Mouse (Mus musculus) CH12.LX (cell line): Measurements from ENCODE around the gene Nebl. TPM values are rescaled to one million over a fixed set of nuclear protein-coding genes. Genes with fewer than 3 reads are reported as not detected.

Experiments used
- DNase-seq: peaks from one replicate; pipeline ENCODE4 v3.0.0-alpha.2; 2013; ENCODE audit errors: extremely low read depth
- H3K27ac ChIP-seq: 2 replicates; pipeline ENCODE4 v1.5.1; 2012; ENCODE audit warnings: low read depth, mild to moderate bottlenecking, control low read depth, moderate library complexity; ENCODE audit not compliant: insufficient read depth
- H3K27me3 ChIP-seq: replicated peaks from 2 replicates; pipeline ENCODE3; 2012; ENCODE audit warnings: inconsistent platforms
- H3K36me3 ChIP-seq, 2 experiments: replicated peaks in 1 of 2; 2 replicates each; pipeline versions ENCODE3 to v1.6.1; 2012; ENCODE audit warnings: inconsistent platforms in 1 of 2, low read length in 1 of 2, mild to moderate bottlenecking in 1 of 2, mixed read lengths in 1 of 2, moderate library complexity in 1 of 2; ENCODE audit not compliant: control insufficient read depth in 1 of 2, insufficient read depth in 1 of 2
- H3K4me1 ChIP-seq, 2 experiments: 2 replicates each; pipeline ENCODE4 v1.6.1; 2012; ENCODE audit warnings: inconsistent platforms in 1 of 2, moderate library complexity in 1 of 2; ENCODE audit not compliant: insufficient read depth in 2 of 2, control insufficient read depth in 1 of 2
- H3K4me2 ChIP-seq: 2 replicates; pipeline ENCODE4 v1.6.1; 2012; ENCODE audit warnings: low read depth, mild to moderate bottlenecking, control low read depth; ENCODE audit not compliant: poor library complexity, insufficient read depth, severe bottlenecking
- H3K4me3 ChIP-seq, 3 experiments: fragments of 150-350 bp in 1 of 3; sonication (generic) in 1 of 3; replicated peaks in 1 of 3; 2 replicates each; pipeline versions ENCODE3 to v1.5.1; 2011 to 2012; ENCODE audit warnings: low read depth in 2 of 3, low read length in 2 of 3, mild to moderate bottlenecking in 2 of 3, moderate library complexity in 2 of 3, control low read depth in 1 of 3, improper control_type of control experiment in 1 of 3, inconsistent platforms in 1 of 3, mixed read lengths in 1 of 3; ENCODE audit not compliant: poor library complexity in 1 of 3
- H3K79me2 ChIP-seq: replicated peaks from 2 replicates; pipeline ENCODE4 v1.6.1; 2012; ENCODE audit warnings: mild to moderate bottlenecking, moderate library complexity; ENCODE audit not compliant: control insufficient read depth, poor library complexity, insufficient read depth, severe bottlenecking; ENCODE audit errors: extremely low read depth
- H3K9ac ChIP-seq: 2 replicates; pipeline ENCODE4 v1.6.1; 2012; ENCODE audit warnings: low read depth, mild to moderate bottlenecking, control low read depth, moderate library complexity; ENCODE audit not compliant: insufficient read depth
- H3K9me3 ChIP-seq: replicated peaks from 2 replicates; pipeline ENCODE3; 2012; ENCODE audit warnings: low read length, inconsistent platforms, mixed read lengths
- BHLHE40 ChIP-seq: IDR thresholded peaks from 2 replicates; pipeline ENCODE4 v1.6.1; 2011; ENCODE audit warnings: mild to moderate bottlenecking, low read depth, low read length, improper control_type of control experiment
- CHD2 ChIP-seq: IDR thresholded peaks from 2 replicates; pipeline ENCODE4 v1.6.1; 2011; ENCODE audit warnings: low read length, improper control_type of control experiment
- CTCF ChIP-seq, 2 experiments: IDR thresholded peaks in 1 of 2; conservative IDR thresholded peaks in 1 of 2; 2 replicates each; pipeline ENCODE4 v1.5.1; 2011 to 2012; ENCODE audit warnings: low read depth in 2 of 2, low read length in 2 of 2, improper control_type of control experiment in 1 of 2, inconsistent platforms in 1 of 2, mild to moderate bottlenecking in 1 of 2, moderate library complexity in 1 of 2
- ELF1 ChIP-seq: IDR thresholded peaks from 2 replicates; pipeline ENCODE4 v1.6.1; 2014; ENCODE audit warnings: low read depth, mild to moderate bottlenecking, inconsistent platforms, low read length, improper control_type of control experiment
- EP300 ChIP-seq: IDR thresholded peaks from 2 replicates; pipeline ENCODE4 v1.6.1; 2011; ENCODE audit warnings: low read length, improper control_type of control experiment
- GABPA ChIP-seq: IDR thresholded peaks from 2 replicates; pipeline ENCODE4 v1.6.1; 2012; ENCODE audit warnings: low read depth, low read length, improper control_type of control experiment, inconsistent platforms; ENCODE audit not compliant: insufficient replicate concordance
- KAT2A ChIP-seq: IDR thresholded peaks from 2 replicates; pipeline ENCODE4 v1.6.1; 2012; ENCODE audit warnings: low read length, improper control_type of control experiment, inconsistent platforms; ENCODE audit not compliant: insufficient replicate concordance
- MAFK ChIP-seq: IDR thresholded peaks from 2 replicates; pipeline ENCODE4 v1.6.1; 2011; ENCODE audit warnings: low read length, improper control_type of control experiment; ENCODE audit not compliant: insufficient replicate concordance
- MXI1 ChIP-seq: IDR thresholded peaks from 2 replicates; pipeline ENCODE4 v1.6.1; 2011; ENCODE audit warnings: mild to moderate bottlenecking, low read depth, low read length, improper control_type of control experiment
- MYC ChIP-seq: IDR thresholded peaks from 2 replicates; pipeline ENCODE4 v1.6.1; 2011; ENCODE audit warnings: low read depth, mild to moderate bottlenecking, improper control_type of control experiment, low read length
- POLR2A ChIP-seq: IDR thresholded peaks from 2 replicates; pipeline ENCODE4 v1.6.1; 2011; ENCODE audit warnings: low read depth, mild to moderate bottlenecking, improper control_type of control experiment, low read length
- POLR2AphosphoS2 ChIP-seq: IDR thresholded peaks from 2 replicates; pipeline ENCODE4 v1.6.1; 2011; ENCODE audit warnings: low read depth, low read length, improper control_type of control experiment
- RCOR1 ChIP-seq: conservative IDR thresholded peaks from 2 replicates; pipeline ENCODE4 v1.6.1; 2012; ENCODE audit warnings: low read depth, mild to moderate bottlenecking, inconsistent platforms, low read length, improper control_type of control experiment
- TBP ChIP-seq: conservative IDR thresholded peaks from 2 replicates; pipeline ENCODE4 v1.6.1; 2011; ENCODE audit warnings: low read depth, low read length, improper control_type of control experiment
- TCF12 ChIP-seq: IDR thresholded peaks from 2 replicates; pipeline ENCODE4 v1.6.1; 2014; ENCODE audit warnings: low read depth, mild to moderate bottlenecking, inconsistent platforms, low read length, improper control_type of control experiment
- ZC3H11A ChIP-seq: IDR thresholded peaks from 2 replicates; pipeline ENCODE4 v1.6.1; 2012; ENCODE audit warnings: low read depth, mild to moderate bottlenecking, inconsistent platforms, low read length, improper control_type of control experiment
- ZKSCAN1 ChIP-seq: IDR thresholded peaks from 2 replicates; pipeline ENCODE4 v1.6.1; 2012; ENCODE audit warnings: low read depth, inconsistent platforms, low read length, improper control_type of control experiment, borderline replicate concordance
- dilution Hi-C: fragments of 300-500 bp; cut with MboI; formaldehyde crosslinking; loops from 2 replicates; pipeline ENCODE4 v1.14.3; 2020; ENCODE audit warnings: low sequenced_read_pairs; ENCODE audit not compliant: extremely low pct_unique_long_range_greater_than_20kb, extremely low pct_ligation_motif_present
- in situ Hi-C: fragments of 300-500 bp; cut with MboI; formaldehyde crosslinking; loops from 3 replicates; pipeline ENCODE4 v1.14.3; 2019; ENCODE audit warnings: low sequenced_read_pairs, low pct_ligation_motif_present, low pct_unique_long_range_greater_than_20kb, mixed read lengths
- polyA plus RNA-seq: library from polyadenylated mRNA; unstranded; fragments of >175 nt; gene quantifications from 2 replicates; pipeline ENCODE4 v1.2.1, GENCODE M21; 2012; ENCODE audit warnings: low read depth; ENCODE audit not compliant: insufficient read length
- total RNA-seq, 2 experiments: library from RNA; depleted of rRNA; stranded (reverse); fragments of 300-350 nt in 1 of 2; fragments of >200 nt in 1 of 2; gene quantifications; 2 replicates each; pipeline ENCODE4 v1.2.3; 2012 to 2014

Nebl gene
- total and polyA plus RNA-seq, 3 experiments: 12.6 to 113 (median 46.4) TPM

GRCm38 (mm10) chr2:17382227-17382626 lies 349.0 kb downstream of the Nebl start:
- Histone ChIP-seq H3K36me3 (peaks cover 0 to 29% of the 10 kb centered on the region in 2 experiments), H3K9ac (no peak overlapping the region)
- in situ Hi-C loops: loop anchor here (25.0 kb wide), 1 partner anchor 170 kb away; no protein-coding TSS in a partner anchor
- TF ChIP-seq MAFK: no peak
- no peak for TF ChIP-seq MYC
- no peak for TF ChIP-seq CTCF (conservative IDR thresholded peaks at IDR 0.05 in 1 of 2, IDR thresholded peaks at IDR 0.05 in 1 of 2; ENCODE audit: low read depth in 2 of 2, low read length in 2 of 2)
- TF ChIP-seq TBP: no peak
- TF ChIP-seq GABPA: no peak
- no peak for TF ChIP-seq ZC3H11A
- no peak for TF ChIP-seq ZKSCAN1
- TF ChIP-seq TCF12: no peak
- no peak for TF ChIP-seq BHLHE40
- TF ChIP-seq KAT2A: no peak
- no peak for TF ChIP-seq POLR2AphosphoS2
- TF ChIP-seq RCOR1: no peak
- no peak for TF ChIP-seq POLR2A
- no peak for TF ChIP-seq ELF1
- TF ChIP-seq, all 38 proteins: peak for 0
- peaks cover 0 to 11% of the 10 kb centered on the region in 2 experiments; a peak in 1 of 4 replicates for H3K4me1 ChIP-seq
- dilution Hi-C loops: no loop called here
- H3K27ac ChIP-seq: no peak overlapping the region
- H3K9me3 ChIP-seq: peaks cover 5% of the 10 kb centered on the region
- no peaks in the 10 kb centered on the region for H3K79me2 ChIP-seq
- H3K27me3 ChIP-seq: no peaks in the 10 kb centered on the region
- no peak overlapping the region for H3K4me3 ChIP-seq
- DNase-seq: no peak
- no peak overlapping the region for H3K4me2 ChIP-seq

DNA sequence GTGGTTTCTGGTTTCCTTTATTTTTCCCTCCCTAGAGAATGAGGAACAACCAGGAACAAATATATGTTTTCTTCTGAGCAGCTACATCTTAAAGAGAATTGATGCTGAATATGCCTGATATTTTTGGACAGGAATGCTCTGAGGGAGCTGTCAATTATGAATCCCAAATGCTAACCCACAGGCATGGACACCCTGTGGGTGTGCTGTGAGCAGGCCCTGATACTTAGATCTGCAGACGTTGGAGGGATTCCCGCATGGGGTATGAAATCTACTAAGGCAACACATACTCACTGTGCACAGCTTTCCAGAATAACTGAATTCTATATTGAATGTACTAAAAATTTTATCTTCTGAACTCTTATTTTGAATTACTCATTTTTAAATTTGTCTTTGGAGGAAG lies 355.3 kb downstream of the Nebl start:
- in situ Hi-C loops: loop anchor here (25.0 kb wide), 1 partner anchor 164 kb away; no protein-coding TSS in a partner anchor
- Histone ChIP-seq H3K9ac (no peak overlapping the region), H3K27ac (no peak overlapping the region), H3K27me3 (no peaks in the 10 kb centered on the region), H3K4me1 (peaks cover 2 to 4% of the 10 kb centered on the region in 2 experiments; a peak in 1 of 4 replicates), H3K9me3 (no peaks in the 10 kb centered on the region), H3K79me2 (no peaks in the 10 kb centered on the region), H3K4me2 (no peak overlapping the region), H3K36me3 (peaks cover 0 to 34% of the 10 kb centered on the region in 2 experiments), H3K4me3 (no peak overlapping the region)
- dilution Hi-C loops: no loop called here
- no peak for TF ChIP-seq TBP
- no peak for TF ChIP-seq MXI1
- no peak for TF ChIP-seq MYC
- no peak for TF ChIP-seq POLR2AphosphoS2
- TF ChIP-seq EP300: no peak
- TF ChIP-seq RCOR1: no peak
- TF ChIP-seq CHD2: no peak
- DNase-seq: no peak
